Mouse (Mus musculus) G1E (cell line): Measurements from ENCODE around the gene Susd2. TPM values are rescaled to one million over a fixed set of nuclear protein-coding genes. Genes with fewer than 3 reads are reported as not detected.

Source experiments
- ATAC-seq: 2 replicates; pipeline ENCODE4 v1.8.0; 2016; ENCODE audit warnings: mild to moderate bottlenecking; ENCODE audit not compliant: insufficient number of reproducible peaks, poor library complexity, low FRiP score, severe bottlenecking; ENCODE audit errors: extremely low read depth
- DNase-seq: peaks from one replicate; pipeline ENCODE4 v3.0.0; 2012; ENCODE audit warnings: low spot score
- H3K27me3 ChIP-seq: 2 replicates; pipeline ENCODE4 v1.6.1; 2012; ENCODE audit warnings: mild to moderate bottlenecking, low read length, inconsistent platforms; ENCODE audit not compliant: insufficient read depth
- H3K36me3 ChIP-seq: replicated peaks from 2 replicates; pipeline ENCODE3; 2012; ENCODE audit warnings: mild to moderate bottlenecking, inconsistent platforms
- H3K4me1 ChIP-seq: 2 replicates; pipeline ENCODE4 v1.6.1; 2012; ENCODE audit warnings: low read depth, low read length, inconsistent platforms, mixed read lengths; ENCODE audit not compliant: insufficient read depth
- H3K4me3 ChIP-seq: 2 replicates; pipeline ENCODE4 v1.5.1; 2012; ENCODE audit warnings: low read depth, mild to moderate bottlenecking, inconsistent platforms, low read length, moderate library complexity, mixed read lengths
- H3K9me3 ChIP-seq: replicated peaks from 2 replicates; pipeline ENCODE4 v1.6.1; 2012; ENCODE audit warnings: inconsistent platforms
- CTCF ChIP-seq: IDR thresholded peaks from 2 replicates; pipeline ENCODE4 v1.5.1; 2012; ENCODE audit warnings: low read depth, low read length, inconsistent platforms, mixed read lengths
- GATA1 ChIP-seq: IDR thresholded peaks from 2 replicates; pipeline ENCODE4 v1.6.1; 2012; ENCODE audit warnings: borderline replicate concordance, low read length, inconsistent platforms, mixed read lengths
- GATA2 ChIP-seq: IDR thresholded peaks from 2 replicates; pipeline ENCODE4 v1.6.1; 2012; ENCODE audit warnings: low read depth, low read length, inconsistent platforms, borderline replicate concordance
- POLR2AphosphoS5 ChIP-seq: IDR thresholded peaks from 2 replicates; pipeline ENCODE4 v1.6.1; 2012; ENCODE audit warnings: low read depth, low read length, inconsistent platforms; ENCODE audit not compliant: insufficient replicate concordance
- TAL1 ChIP-seq: conservative IDR thresholded peaks from 2 replicates; pipeline ENCODE4 v1.6.1; 2012; ENCODE audit warnings: low read depth, low read length, inconsistent platforms, mixed read lengths
- polyA plus RNA-seq: library from polyadenylated mRNA; stranded (reverse); fragments of >175 nt; gene quantifications from 2 replicates; pipeline ENCODE4 v1.2.3, GENCODE M21; 2012
- total RNA-seq, 2 experiments: library from RNA; stranded (forward) in 1 of 2; stranded (reverse) in 1 of 2; fragments of 200-1000 nt in 1 of 2; fragments of >200 nt in 1 of 2; fragmentation: Nextera tagmentation in 1 of 2; gene quantifications; 2 replicates each; pipeline ENCODE4 v1.2.3; 2014 to 2017

Gene Susd2
- total RNA-seq (2014; fragmentation: Nextera tagmentation) = not detected in 2 replicates
- 0.05 and 0.06 TPM in 2 replicates for total RNA-seq (2017)
- 0.06 and 0.10 TPM in 2 replicates for polyA plus RNA-seq

GRCm38 (mm10) chr10:75643741-75644343 lies at the start of gene Susd2:
Susd2 (minus strand) TSS chr10:75644008.
- DNase-seq (no peak), ATAC-seq (no peak)
- TF ChIP-seq CTCF (no peak), POLR2AphosphoS5 (no peak), GATA2 (no peak), GATA1 (no peak), TAL1 (no peak)
- H3K27me3 ChIP-seq = peaks cover 29% of the 10 kb centered on the region
- no peaks in the 10 kb centered on the region for H3K9me3 ChIP-seq
- H3K36me3 ChIP-seq = peaks cover 49% of the 10 kb centered on the region
- peaks cover 11% of the 10 kb centered on the region for H3K4me1 ChIP-seq
- H3K4me3 ChIP-seq = no peak within 1 kb of the TSS

- H3K27me3 ChIP-seq = no peaks in the 10 kb centered on the region
- H3K4me1 ChIP-seq = peaks cover 6% of the 10 kb centered on the region
- DNase-seq (no peak), ATAC-seq (no peak)
- no peaks in the 10 kb centered on the region for H3K9me3 ChIP-seq
- peaks cover 98% of the 10 kb centered on the region for H3K36me3 ChIP-seq
- H3K4me3 ChIP-seq = no peak overlapping the region
- TF ChIP-seq POLR2AphosphoS5 = no peak
- no peak for TF ChIP-seq GATA2
- TF ChIP-seq TAL1 = no peak
- no peak for TF ChIP-seq CTCF
- TF ChIP-seq GATA1 = no peak
Measured at GRCm38 (mm10) chr10:75688598-75688997, 44.8 kb upstream of the Susd2 start.

DNA sequence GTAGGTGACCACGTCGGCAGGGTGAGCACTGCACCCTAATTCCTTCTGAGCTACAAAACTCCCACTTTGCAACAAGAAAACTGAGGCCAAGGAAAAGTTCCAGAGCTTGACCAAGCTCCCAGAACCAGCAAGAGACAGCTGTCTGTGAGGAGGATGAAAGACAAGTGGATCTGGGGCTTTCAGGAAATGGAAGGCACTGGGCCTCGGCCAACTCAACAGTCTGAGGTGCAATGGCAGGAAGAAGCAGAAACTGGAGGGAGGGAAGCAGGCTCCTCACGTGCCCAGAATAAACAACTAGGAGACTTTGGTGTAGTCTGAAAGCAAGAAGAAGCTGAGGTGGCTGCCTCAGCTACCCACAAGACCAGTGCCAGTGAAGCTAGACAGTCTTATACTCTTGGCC lies 42.9 kb upstream of the Susd2 start:
- DNase-seq = no peak
- TF ChIP-seq CTCF = no peak
- TF ChIP-seq GATA1 = no peak
- no peak for TF ChIP-seq POLR2AphosphoS5
- no peak for TF ChIP-seq TAL1
- no peak for TF ChIP-seq GATA2
- Histone ChIP-seq H3K27me3 (no peaks in the 10 kb centered on the region), H3K4me3 (no peak overlapping the region), H3K4me1 (no peaks in the 10 kb centered on the region), H3K9me3 (no peaks in the 10 kb centered on the region), H3K36me3 (peaks cover 98% of the 10 kb centered on the region)
- no peak for ATAC-seq

DNA sequence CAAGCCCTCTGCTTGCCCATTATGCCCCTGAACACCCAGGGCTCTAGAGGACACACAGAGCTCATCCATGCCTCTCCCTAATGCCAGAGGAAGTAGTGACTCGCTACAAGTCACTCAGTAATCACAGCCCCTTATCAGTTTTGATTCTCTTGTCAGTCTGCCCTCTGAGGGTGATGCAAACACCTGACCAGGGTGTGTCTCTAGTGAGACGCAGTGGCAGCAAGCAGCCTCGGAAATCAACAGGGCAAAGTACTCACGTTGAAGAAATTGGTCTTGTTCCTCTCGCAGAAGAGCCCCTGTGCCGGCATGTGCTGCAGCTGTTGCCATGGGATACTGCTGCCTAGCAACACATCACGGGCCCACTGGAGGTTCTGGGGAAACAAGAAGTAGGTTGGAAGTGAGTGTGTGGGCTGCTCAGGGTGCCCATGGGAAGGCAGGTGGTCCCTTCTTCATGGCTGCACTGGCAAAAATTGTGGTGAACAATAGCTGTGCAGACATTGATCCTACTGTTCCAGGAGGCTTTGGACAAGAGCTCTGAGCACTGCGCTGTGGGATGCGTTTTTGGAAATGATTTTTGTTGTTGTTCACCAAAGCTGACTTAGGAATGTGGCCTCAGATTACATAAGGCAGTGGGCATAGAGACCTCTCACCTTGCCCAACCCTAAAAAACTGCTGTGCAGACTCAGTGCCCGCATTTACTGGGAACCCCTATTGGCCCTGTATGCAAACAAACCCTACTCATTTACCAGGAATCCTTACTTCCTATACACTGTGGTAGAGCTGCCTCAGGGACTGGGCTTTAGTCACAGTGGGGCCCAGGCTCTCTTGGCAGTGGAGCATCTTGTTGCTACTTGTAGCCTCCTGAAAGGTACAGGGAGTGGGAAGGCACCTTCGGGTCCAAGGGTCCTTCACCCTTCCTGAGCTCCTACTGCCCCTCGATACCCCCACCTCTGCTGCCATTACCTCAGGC lies 40.5 kb upstream of the Susd2 start:
- Histone ChIP-seq H3K27me3 (no peaks in the 10 kb centered on the region), H3K36me3 (peaks cover 100% of the 10 kb centered on the region), H3K4me1 (no peaks in the 10 kb centered on the region), H3K9me3 (no peaks in the 10 kb centered on the region), H3K4me3 (no peak overlapping the region)
- TF ChIP-seq CTCF (no peak), GATA1 (no peak), TAL1 (no peak), GATA2 (no peak), POLR2AphosphoS5 (no peak)
- ATAC-seq = no peak
- DNase-seq = no peak

GRCm38 (mm10) chr10:75680574-75681001 lies 36.8 kb upstream of the Susd2 start:
- DNase-seq (no peak), ATAC-seq (no peak)
- Histone ChIP-seq H3K27me3 (no peaks in the 10 kb centered on the region), H3K4me1 (no peaks in the 10 kb centered on the region), H3K4me3 (no peak overlapping the region), H3K9me3 (no peaks in the 10 kb centered on the region), H3K36me3 (peaks cover 100% of the 10 kb centered on the region)
- TF ChIP-seq GATA1 (no peak), TAL1 (no peak), CTCF (no peak), GATA2 (no peak), POLR2AphosphoS5 (no peak)

DNA sequence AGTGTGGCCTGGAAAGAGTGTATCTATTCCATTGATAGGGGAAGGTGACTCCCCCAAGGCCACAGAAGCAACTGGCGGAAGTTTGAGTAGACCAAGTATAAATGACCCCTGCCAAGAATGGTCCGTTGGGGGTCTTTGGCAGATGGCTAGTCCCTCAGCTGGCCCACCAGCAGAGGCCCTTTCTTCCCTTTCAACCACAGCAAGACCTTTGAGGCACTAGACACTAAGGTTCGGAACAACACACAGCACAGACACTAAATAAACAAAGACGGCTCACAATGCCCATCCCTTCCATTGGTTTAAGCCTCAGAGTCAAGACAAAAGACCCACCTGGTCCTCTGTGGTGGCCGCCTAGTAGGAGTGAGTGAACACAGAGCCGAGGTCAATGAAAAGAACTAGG lies 35.4 kb upstream of the Susd2 start:
- no peak overlapping the region for H3K4me3 ChIP-seq
- peaks cover 100% of the 10 kb centered on the region for H3K36me3 ChIP-seq
- no peaks in the 10 kb centered on the region for H3K4me1 ChIP-seq
- DNase-seq (no peak), ATAC-seq (no peak)
- no peaks in the 10 kb centered on the region for H3K27me3 ChIP-seq
- TF ChIP-seq GATA2 (no peak), TAL1 (no peak), CTCF (no peak), POLR2AphosphoS5 (no peak), GATA1 (no peak)
- no peaks in the 10 kb centered on the region for H3K9me3 ChIP-seq
